Mouse (Mus musculus) C2C12 (cell line): Measurements from ENCODE around the gene Uri1.

Experiments
- CEBPB ChIP-seq: IDR thresholded peaks from one replicate; pipeline ENCODE4 v1.6.1; 2011; ENCODE audit warnings: low read depth, mild to moderate bottlenecking, control low read depth, moderate library complexity
- CTCF ChIP-seq: IDR thresholded peaks from one replicate; pipeline ENCODE4 v1.5.1; 2011; ENCODE audit not compliant: control insufficient read depth, insufficient read depth, insufficient read length
- FOSL1 ChIP-seq: IDR thresholded peaks from one replicate; pipeline ENCODE4 v1.8.0; 2011; ENCODE audit warnings: mild to moderate bottlenecking, low read length; ENCODE audit not compliant: poor library complexity, insufficient read depth, severe bottlenecking
- MAX ChIP-seq: IDR thresholded peaks from one replicate; pipeline ENCODE4 v1.6.1; 2011; ENCODE audit warnings: mild to moderate bottlenecking, control low read depth
- MYOD1 ChIP-seq: IDR thresholded peaks from one replicate; pipeline ENCODE4 v1.6.1; 2011; ENCODE audit warnings: low read depth; ENCODE audit not compliant: control insufficient read depth, insufficient read length
- MYOG ChIP-seq: IDR thresholded peaks from one replicate; pipeline ENCODE4 v1.6.1; 2011; ENCODE audit not compliant: control insufficient read depth, insufficient read length; ENCODE audit errors: extremely low read depth
- USF1 ChIP-seq: IDR thresholded peaks from one replicate; pipeline ENCODE4 v1.6.1; 2011; ENCODE audit warnings: low read depth, mild to moderate bottlenecking, control low read depth, moderate library complexity

DNA sequence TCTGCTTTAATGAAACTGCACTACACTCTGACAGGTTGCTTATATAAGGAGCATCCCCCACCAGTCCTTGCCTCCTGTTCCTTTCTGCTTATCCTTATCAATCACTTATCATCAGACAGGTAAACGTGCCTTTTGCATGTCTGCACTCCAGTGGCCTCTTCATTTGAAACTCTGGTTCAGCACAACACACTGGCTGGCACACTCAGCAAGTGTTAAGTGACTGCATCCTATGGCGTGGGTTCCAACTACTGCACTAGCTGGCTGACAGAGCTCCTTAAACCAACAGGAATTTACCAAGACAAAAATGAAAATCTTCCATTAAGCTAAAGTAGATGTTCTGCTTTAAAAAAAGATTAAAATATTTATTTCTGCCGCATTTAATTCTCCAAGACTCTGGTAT, 9.4 kb downstream of the Uri1 start:
- TF ChIP-seq CTCF: no peak
- no peak for TF ChIP-seq USF1
- no peak for TF ChIP-seq MYOD1
- no peak for TF ChIP-seq MYOG
- no peak for TF ChIP-seq MAX
- no peak for TF ChIP-seq CEBPB
- TF ChIP-seq FOSL1: no peak
